Mouse (Mus musculus): ENCODE data around the gene Disc1.

- TF ChIP-seq JUND (IDR thresholded peaks at IDR 0.05; ENCODE audit: low read depth, low read length) (no peak), POLR2A (IDR thresholded peaks at IDR 0.05; ENCODE audit: control insufficient read depth in 1 of 2, insufficient read depth in 1 of 2, low read depth in 1 of 2, low read length in 2 of 2, poor library complexity in 1 of 2) (no peak), MAZ (IDR thresholded peaks at IDR 0.05; ENCODE audit: low read depth, low read length) (no peak), USF1 (IDR thresholded peaks at IDR 0.05; ENCODE audit: low read depth, low read length) (no peak), CTCF (IDR thresholded peaks at IDR 0.05 in 2 of 3, conservative IDR thresholded peaks at IDR 0.05 in 1 of 3; ENCODE audit: control insufficient read depth in 1 of 3, insufficient read depth in 1 of 3, low read depth in 2 of 3, low read length in 3 of 3, poor library complexity in 1 of 3, severe bottlenecking in 1 of 3) (no peak), ZKSCAN1 (IDR thresholded peaks at IDR 0.05; ENCODE audit: low read depth, low read length) (no peak), ZNF384 (IDR thresholded peaks at IDR 0.05; ENCODE audit: low read depth, low read length) (no peak), GABPA (IDR thresholded peaks at IDR 0.05; ENCODE audit: low read depth, low read length) (no peak)
These were observed 72.5 kb downstream of the Disc1 start for GRCm38 (mm10) chr8:125126482-125126881.
